Mouse (Mus musculus) erythroblast, embryonic 14.5 days (primary cell): ENCODE data around the gene Jaml.

ENCODE experiments used
- GATA1 ChIP-seq: IDR thresholded peaks from 2 replicates; pipeline ENCODE4 v1.6.1; 2012; ENCODE audit warnings: low read length, inconsistent platforms, mixed read lengths
- TAL1 ChIP-seq: IDR thresholded peaks from 3 replicates; pipeline ENCODE4 v1.6.1; 2012; ENCODE audit warnings: low read length, inconsistent platforms, mixed read lengths

DNA sequence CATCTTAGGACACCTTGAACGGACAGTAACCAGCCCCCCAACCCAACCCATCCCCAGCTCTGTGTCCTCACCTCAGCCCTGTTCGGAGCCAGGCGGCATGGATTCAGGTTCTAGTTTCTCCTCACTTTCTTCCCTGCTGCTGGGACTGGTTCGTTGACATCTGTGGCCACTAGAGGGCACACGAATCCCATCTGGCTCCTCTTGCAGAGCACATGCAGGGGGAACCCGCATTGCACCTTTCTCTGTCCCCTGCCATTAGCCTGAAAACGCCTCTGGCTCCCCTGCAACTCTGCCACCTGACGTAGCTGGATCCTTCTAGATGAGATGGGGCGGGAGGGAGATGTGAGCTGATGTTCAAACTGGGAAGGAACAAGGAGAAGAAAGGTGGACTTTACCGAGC is 42.8 kb downstream of the Jaml start:
- TF ChIP-seq TAL1 (no peak), GATA1 (no peak)
